Mouse (Mus musculus): ENCODE data around the gene 1700125H20Rik. TPM values are rescaled to one million over a fixed set of nuclear protein-coding genes. Genes with fewer than 3 reads are reported as not detected.

1700125H20Rik gene
- polyA plus RNA-seq, 1 experiment from 2014 or later = 1.3 TPM

DNA sequence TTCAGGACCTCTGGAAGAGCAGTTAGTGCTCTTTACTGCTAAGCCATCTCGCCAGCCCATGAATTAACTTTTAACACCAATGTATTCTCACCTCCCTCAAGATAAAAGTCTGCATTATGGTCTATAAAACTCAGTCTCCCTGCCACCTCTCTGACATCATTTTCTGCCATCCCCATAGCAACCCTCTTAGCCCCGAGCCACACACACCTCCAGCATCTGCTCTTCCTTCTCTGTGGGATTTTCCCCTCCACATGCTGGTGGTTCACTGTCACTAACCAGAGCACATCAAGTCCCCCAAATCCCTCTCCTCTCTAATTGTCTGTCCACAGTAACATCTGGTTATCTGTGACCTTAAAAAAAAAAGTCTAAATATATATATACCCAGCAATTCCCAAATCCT lies 28.7 kb downstream of the 1700125H20Rik start:
- no peak overlapping the region for H3K27ac ChIP-seq (ENCODE audit: low read depth, low read length)
- no peak overlapping the region for H3K4me2 ChIP-seq (ENCODE audit: low read length)
- no peaks in the 10 kb centered on the region for H3K4me1 ChIP-seq (ENCODE audit: control insufficient read depth, insufficient read depth, low read length)
- WGBS = 79% methylated on average over 2 of the region's 2 CpGs
- H3K9me3 ChIP-seq (replicated peaks; ENCODE audit: control insufficient read depth, low read length) = no peaks in the 10 kb centered on the region
- no peak overlapping the region for H3K4me3 ChIP-seq (ENCODE audit: low read depth, low read length)
- no peak for ATAC-seq
- peaks cover 76% of the 10 kb centered on the region for H3K36me3 ChIP-seq (ENCODE audit: control insufficient read depth, insufficient read depth, low read length)
- no peak overlapping the region for H3K9ac ChIP-seq (ENCODE audit: low read length)
- H3K27me3 ChIP-seq (replicated peaks; ENCODE audit: control insufficient read depth, insufficient read depth, low read length) = no peaks in the 10 kb centered on the region
- DNase-seq (ENCODE audit: low spot score) = no peak

- ATAC-seq = no peak
- no peak overlapping the region for H3K4me2 ChIP-seq (ENCODE audit: low read length)
- H3K9me3 ChIP-seq (replicated peaks; ENCODE audit: control insufficient read depth, low read length) = no peaks in the 10 kb centered on the region
- H3K36me3 ChIP-seq (ENCODE audit: control insufficient read depth, insufficient read depth, low read length) = peaks cover 59% of the 10 kb centered on the region
- no peaks in the 10 kb centered on the region for H3K4me1 ChIP-seq (ENCODE audit: control insufficient read depth, insufficient read depth, low read length)
- no peak overlapping the region for H3K9ac ChIP-seq (ENCODE audit: low read length)
- H3K27me3 ChIP-seq (replicated peaks; ENCODE audit: control insufficient read depth, insufficient read depth, low read length) = no peaks in the 10 kb centered on the region
- DNase-seq (ENCODE audit: low spot score) = no peak
- no peak overlapping the region for H3K4me3 ChIP-seq (ENCODE audit: low read depth, low read length)
- no peak overlapping the region for H3K27ac ChIP-seq (ENCODE audit: low read depth, low read length)
Observed at GRCm38 (mm10) chr11:85206231-85206630, 36.0 kb downstream of the 1700125H20Rik start.

DNA sequence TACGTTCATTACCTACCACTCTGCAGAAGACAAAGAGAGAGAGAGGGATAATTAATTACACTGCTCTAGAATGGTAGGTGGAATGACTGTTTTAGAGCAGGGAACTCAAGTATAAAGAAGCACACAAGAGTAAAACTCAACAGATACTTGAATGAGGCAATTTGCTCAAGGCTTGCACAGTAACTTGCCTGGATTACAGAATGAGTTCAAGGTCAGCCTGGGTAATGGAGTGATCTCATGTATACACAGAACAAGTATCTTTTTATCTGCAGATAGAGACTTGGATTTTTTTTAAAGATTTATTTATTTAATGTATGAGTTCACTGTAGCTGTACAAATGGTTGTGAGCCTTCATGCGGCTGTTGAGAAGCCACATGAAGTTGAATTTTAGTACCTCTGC lies 40.9 kb downstream of the 1700125H20Rik start:
- Histone ChIP-seq H3K9ac (ENCODE audit: low read length) (no peak overlapping the region), H3K27me3 (replicated peaks; ENCODE audit: control insufficient read depth, insufficient read depth, low read length) (no peaks in the 10 kb centered on the region), H3K4me3 (ENCODE audit: low read depth, low read length) (no peak overlapping the region), H3K9me3 (replicated peaks; ENCODE audit: control insufficient read depth, low read length) (no peaks in the 10 kb centered on the region), H3K36me3 (ENCODE audit: control insufficient read depth, insufficient read depth, low read length) (peaks cover 83% of the 10 kb centered on the region), H3K4me1 (ENCODE audit: control insufficient read depth, insufficient read depth, low read length) (no peaks in the 10 kb centered on the region), H3K27ac (ENCODE audit: low read depth, low read length) (no peak overlapping the region), H3K4me2 (ENCODE audit: low read length) (no peak overlapping the region)
- DNase-seq (ENCODE audit: low spot score) (no peak), ATAC-seq (no peak)
- WGBS = 89% methylated on average over 2 of the region's 2 CpGs

DNA sequence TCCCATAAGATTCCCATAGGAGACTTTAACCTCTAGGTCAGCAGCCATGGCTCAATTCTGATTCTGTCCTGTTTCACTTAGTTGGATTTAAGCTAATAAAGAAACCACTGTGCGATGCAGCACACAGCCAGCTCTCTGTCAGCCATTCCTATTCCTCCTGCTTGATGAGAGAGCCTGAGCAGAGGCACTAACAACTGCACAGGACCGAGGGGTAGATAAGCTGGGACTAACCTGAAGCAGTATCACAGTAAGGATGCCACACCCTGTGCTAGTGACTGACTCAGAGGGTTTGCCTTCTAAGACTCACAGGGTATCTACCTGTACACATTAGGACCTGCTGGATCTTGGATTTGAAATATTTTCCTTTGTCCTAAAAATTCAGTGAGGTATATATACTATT lies 43.0 kb downstream of the 1700125H20Rik start:
- WGBS = 93% methylated on average over 2 of the region's 2 CpGs
- ATAC-seq = no peak
- no peak overlapping the region for H3K9ac ChIP-seq (ENCODE audit: low read length)

GRCm38 (mm10) chr11:85214679-85215078 lies 44.5 kb downstream of the 1700125H20Rik start:
- H3K4me2 ChIP-seq (ENCODE audit: low read length) = no peak overlapping the region

More for the DNA sequence above, 43.0 kb downstream of the 1700125H20Rik start:
- no peak for DNase-seq (ENCODE audit: low spot score)
- Histone ChIP-seq H3K27ac (ENCODE audit: low read depth, low read length) (no peak overlapping the region), H3K4me1 (ENCODE audit: control insufficient read depth, insufficient read depth, low read length) (no peaks in the 10 kb centered on the region), H3K27me3 (replicated peaks; ENCODE audit: control insufficient read depth, insufficient read depth, low read length) (no peaks in the 10 kb centered on the region), H3K36me3 (ENCODE audit: control insufficient read depth, insufficient read depth, low read length) (peaks cover 69% of the 10 kb centered on the region), H3K9me3 (replicated peaks; ENCODE audit: control insufficient read depth, low read length) (no peaks in the 10 kb centered on the region), H3K4me3 (ENCODE audit: low read depth, low read length) (no peak overlapping the region), H3K4me2 (ENCODE audit: low read length) (no peak overlapping the region)

DNA sequence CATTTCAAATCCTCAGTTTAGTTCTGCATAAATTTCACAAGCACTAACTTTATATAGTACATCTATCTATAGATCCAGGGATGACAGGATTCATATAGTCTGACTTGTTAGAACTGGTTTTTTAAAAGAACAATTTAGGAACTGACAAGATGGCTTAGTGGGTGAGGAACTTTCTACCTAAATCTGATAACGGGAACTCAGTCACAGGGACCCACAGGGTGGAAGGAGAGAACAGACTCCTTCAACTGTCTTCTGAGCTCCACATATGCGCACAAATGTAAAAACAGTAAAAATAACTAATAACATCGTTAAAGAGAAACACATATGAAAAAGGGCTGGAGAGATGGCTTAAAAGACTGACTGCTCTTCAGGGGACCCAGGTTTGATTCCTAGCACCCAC lies 48.8 kb downstream of the 1700125H20Rik start:
- 97% methylated on average over 3 of the region's 3 CpGs for WGBS
- peaks cover 20% of the 10 kb centered on the region for H3K36me3 ChIP-seq (ENCODE audit: control insufficient read depth, insufficient read depth, low read length)
- DNase-seq (ENCODE audit: low spot score) = no peak
- no peaks in the 10 kb centered on the region for H3K4me1 ChIP-seq (ENCODE audit: control insufficient read depth, insufficient read depth, low read length)
- H3K27me3 ChIP-seq (replicated peaks; ENCODE audit: control insufficient read depth, insufficient read depth, low read length) = no peaks in the 10 kb centered on the region
- H3K4me2 ChIP-seq (ENCODE audit: low read length) = no peak overlapping the region
- H3K9ac ChIP-seq (ENCODE audit: low read length) = no peak overlapping the region
- ATAC-seq = no peak
- H3K27ac ChIP-seq (ENCODE audit: low read depth, low read length) = no peak overlapping the region
- no peak overlapping the region for H3K4me3 ChIP-seq (ENCODE audit: low read depth, low read length)
- no peaks in the 10 kb centered on the region for H3K9me3 ChIP-seq (replicated peaks; ENCODE audit: control insufficient read depth, low read length)

More at GRCm38 (mm10) chr11:85214679-85215078, 44.5 kb downstream of the 1700125H20Rik start:
- no peak overlapping the region for H3K9ac ChIP-seq (ENCODE audit: low read length)
- H3K4me3 ChIP-seq (ENCODE audit: low read depth, low read length) = no peak overlapping the region
- H3K36me3 ChIP-seq (ENCODE audit: control insufficient read depth, insufficient read depth, low read length) = peaks cover 56% of the 10 kb centered on the region
- no peak overlapping the region for H3K27ac ChIP-seq (ENCODE audit: low read depth, low read length)
- DNase-seq (ENCODE audit: low spot score) = no peak
- ATAC-seq = no peak
- H3K9me3 ChIP-seq (replicated peaks; ENCODE audit: control insufficient read depth, low read length) = no peaks in the 10 kb centered on the region
- no peaks in the 10 kb centered on the region for H3K4me1 ChIP-seq (ENCODE audit: control insufficient read depth, insufficient read depth, low read length)
- 95% methylated on average over 3 of the region's 3 CpGs for WGBS
- no peaks in the 10 kb centered on the region for H3K27me3 ChIP-seq (replicated peaks; ENCODE audit: control insufficient read depth, insufficient read depth, low read length)

GRCm38 (mm10) chr11:85222561-85222960 lies 52.4 kb downstream of the 1700125H20Rik start:
- 98% methylated on average over 6 of the region's 6 CpGs for WGBS
- no peak for DNase-seq (ENCODE audit: low spot score)
- Histone ChIP-seq H3K4me2 (ENCODE audit: low read length) (no peak overlapping the region), H3K9ac (ENCODE audit: low read length) (no peak overlapping the region), H3K4me3 (ENCODE audit: low read depth, low read length) (no peak overlapping the region), H3K9me3 (replicated peaks; ENCODE audit: control insufficient read depth, low read length) (no peaks in the 10 kb centered on the region), H3K27me3 (replicated peaks; ENCODE audit: control insufficient read depth, insufficient read depth, low read length) (no peaks in the 10 kb centered on the region), H3K27ac (ENCODE audit: low read depth, low read length) (no peak overlapping the region), H3K36me3 (ENCODE audit: control insufficient read depth, insufficient read depth, low read length) (peaks cover 4% of the 10 kb centered on the region; the same call in 1 of the 2 replicates), H3K4me1 (ENCODE audit: control insufficient read depth, insufficient read depth, low read length) (no peaks in the 10 kb centered on the region)
- no peak for ATAC-seq

DNA sequence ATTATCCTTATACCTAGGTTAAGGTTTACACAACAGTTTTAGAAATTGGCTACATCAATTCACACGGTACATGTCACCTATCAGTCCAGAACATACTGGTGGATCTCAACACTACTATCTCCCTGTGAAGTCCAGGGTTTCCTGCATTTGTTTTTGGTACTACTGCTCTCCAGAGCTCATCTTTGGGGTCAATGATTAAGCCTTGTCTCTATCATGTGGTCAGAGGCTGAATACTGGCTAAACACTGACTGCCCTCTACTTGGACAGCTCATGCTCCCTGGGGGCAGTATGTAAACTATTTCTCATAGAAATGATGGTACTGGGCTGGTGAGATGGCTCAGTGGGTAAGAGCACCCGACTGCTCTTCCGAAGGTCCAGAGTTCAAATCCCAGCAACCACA lies 53.0 kb downstream of the 1700125H20Rik start:
- no peak for ATAC-seq
- Histone ChIP-seq H3K9me3 (replicated peaks; ENCODE audit: control insufficient read depth, low read length) (no peaks in the 10 kb centered on the region), H3K4me3 (ENCODE audit: low read depth, low read length) (no peak overlapping the region), H3K36me3 (ENCODE audit: control insufficient read depth, insufficient read depth, low read length) (peaks cover 4% of the 10 kb centered on the region; the same call in 1 of the 2 replicates), H3K4me2 (ENCODE audit: low read length) (no peak overlapping the region), H3K4me1 (ENCODE audit: control insufficient read depth, insufficient read depth, low read length) (no peaks in the 10 kb centered on the region), H3K27me3 (replicated peaks; ENCODE audit: control insufficient read depth, insufficient read depth, low read length) (no peaks in the 10 kb centered on the region), H3K9ac (ENCODE audit: low read length) (no peak overlapping the region), H3K27ac (ENCODE audit: low read depth, low read length) (no peak overlapping the region)
- DNase-seq (ENCODE audit: low spot score) = no peak
- WGBS = over 99% methylated on average over 3 of the region's 3 CpGs
